Mouse (Mus musculus) CH12.LX (cell line): ENCODE results near the gene Ptprk. TPM values are rescaled to one million over a fixed set of nuclear protein-coding genes. Genes with fewer than 3 reads are reported as not detected.

Source experiments
- DNase-seq: peaks from one replicate; pipeline ENCODE4 v3.0.0-alpha.2; 2013; ENCODE audit errors: extremely low read depth
- H3K27ac ChIP-seq: 2 replicates; pipeline ENCODE4 v1.5.1; 2012; ENCODE audit warnings: low read depth, mild to moderate bottlenecking, control low read depth, moderate library complexity; ENCODE audit not compliant: insufficient read depth
- H3K27me3 ChIP-seq: replicated peaks from 2 replicates; pipeline ENCODE3; 2012; ENCODE audit warnings: inconsistent platforms
- H3K36me3 ChIP-seq, 2 experiments: replicated peaks in 1 of 2; 2 replicates each; pipeline versions ENCODE3 to v1.6.1; 2012; ENCODE audit warnings: inconsistent platforms in 1 of 2, low read length in 1 of 2, mild to moderate bottlenecking in 1 of 2, mixed read lengths in 1 of 2, moderate library complexity in 1 of 2; ENCODE audit not compliant: control insufficient read depth in 1 of 2, insufficient read depth in 1 of 2
- H3K4me1 ChIP-seq, 2 experiments: 2 replicates each; pipeline ENCODE4 v1.6.1; 2012; ENCODE audit warnings: inconsistent platforms in 1 of 2, moderate library complexity in 1 of 2; ENCODE audit not compliant: insufficient read depth in 2 of 2, control insufficient read depth in 1 of 2
- H3K4me2 ChIP-seq: 2 replicates; pipeline ENCODE4 v1.6.1; 2012; ENCODE audit warnings: low read depth, mild to moderate bottlenecking, control low read depth; ENCODE audit not compliant: poor library complexity, insufficient read depth, severe bottlenecking
- H3K4me3 ChIP-seq, 3 experiments: fragments of 150-350 bp in 1 of 3; sonication (generic) in 1 of 3; replicated peaks in 1 of 3; 2 replicates each; pipeline versions ENCODE3 to v1.5.1; 2011 to 2012; ENCODE audit warnings: low read depth in 2 of 3, low read length in 2 of 3, mild to moderate bottlenecking in 2 of 3, moderate library complexity in 2 of 3, control low read depth in 1 of 3, improper control_type of control experiment in 1 of 3, inconsistent platforms in 1 of 3, mixed read lengths in 1 of 3; ENCODE audit not compliant: poor library complexity in 1 of 3
- H3K79me2 ChIP-seq: replicated peaks from 2 replicates; pipeline ENCODE4 v1.6.1; 2012; ENCODE audit warnings: mild to moderate bottlenecking, moderate library complexity; ENCODE audit not compliant: control insufficient read depth, poor library complexity, insufficient read depth, severe bottlenecking; ENCODE audit errors: extremely low read depth
- H3K9ac ChIP-seq: 2 replicates; pipeline ENCODE4 v1.6.1; 2012; ENCODE audit warnings: low read depth, mild to moderate bottlenecking, control low read depth, moderate library complexity; ENCODE audit not compliant: insufficient read depth
- H3K9me3 ChIP-seq: replicated peaks from 2 replicates; pipeline ENCODE3; 2012; ENCODE audit warnings: low read length, inconsistent platforms, mixed read lengths
- BHLHE40 ChIP-seq: IDR thresholded peaks from 2 replicates; pipeline ENCODE4 v1.6.1; 2011; ENCODE audit warnings: mild to moderate bottlenecking, low read depth, low read length, improper control_type of control experiment
- CHD1 ChIP-seq: IDR thresholded peaks from 2 replicates; pipeline ENCODE4 v1.6.1; 2012; ENCODE audit warnings: low read depth, low read length, improper control_type of control experiment, inconsistent platforms
- CHD2 ChIP-seq: IDR thresholded peaks from 2 replicates; pipeline ENCODE4 v1.6.1; 2011; ENCODE audit warnings: low read length, improper control_type of control experiment
- GABPA ChIP-seq: IDR thresholded peaks from 2 replicates; pipeline ENCODE4 v1.6.1; 2012; ENCODE audit warnings: low read depth, low read length, improper control_type of control experiment, inconsistent platforms; ENCODE audit not compliant: insufficient replicate concordance
- IRF4 ChIP-seq: IDR thresholded peaks from 2 replicates; pipeline ENCODE4 v1.6.1; 2014; ENCODE audit warnings: low read depth, mild to moderate bottlenecking, inconsistent platforms, low read length, improper control_type of control experiment
- JUN ChIP-seq: IDR thresholded peaks from 2 replicates; pipeline ENCODE4 v1.6.1; 2011; ENCODE audit warnings: low read depth, mild to moderate bottlenecking, low read length, improper control_type of control experiment, moderate library complexity; ENCODE audit not compliant: insufficient read depth
- JUND ChIP-seq: conservative IDR thresholded peaks from 2 replicates; pipeline ENCODE4 v1.6.1; 2011; ENCODE audit warnings: low read depth, low read length, improper control_type of control experiment
- KAT2A ChIP-seq: IDR thresholded peaks from 2 replicates; pipeline ENCODE4 v1.6.1; 2012; ENCODE audit warnings: low read length, improper control_type of control experiment, inconsistent platforms; ENCODE audit not compliant: insufficient replicate concordance
- MAFK ChIP-seq: IDR thresholded peaks from 2 replicates; pipeline ENCODE4 v1.6.1; 2011; ENCODE audit warnings: low read length, improper control_type of control experiment; ENCODE audit not compliant: insufficient replicate concordance
- MEF2A ChIP-seq: IDR thresholded peaks from 2 replicates; pipeline ENCODE4 v1.6.1; 2014; ENCODE audit warnings: low read depth, mild to moderate bottlenecking, inconsistent platforms, low read length, improper control_type of control experiment, borderline replicate concordance
- MXI1 ChIP-seq: IDR thresholded peaks from 2 replicates; pipeline ENCODE4 v1.6.1; 2011; ENCODE audit warnings: mild to moderate bottlenecking, low read depth, low read length, improper control_type of control experiment
- NRF1 ChIP-seq: IDR thresholded peaks from 2 replicates; pipeline ENCODE4 v1.6.1; 2014; ENCODE audit warnings: low read depth, mild to moderate bottlenecking, inconsistent platforms, low read length, improper control_type of control experiment, moderate library complexity
- PAX5 ChIP-seq: IDR thresholded peaks from 2 replicates; pipeline ENCODE4 v1.6.1; 2012; ENCODE audit warnings: low read length, inconsistent platforms, mixed read lengths
- POLR2A ChIP-seq: IDR thresholded peaks from 2 replicates; pipeline ENCODE4 v1.6.1; 2011; ENCODE audit warnings: low read depth, mild to moderate bottlenecking, improper control_type of control experiment, low read length
- POLR2AphosphoS2 ChIP-seq: IDR thresholded peaks from 2 replicates; pipeline ENCODE4 v1.6.1; 2011; ENCODE audit warnings: low read depth, low read length, improper control_type of control experiment
- RAD21 ChIP-seq: IDR thresholded peaks from 2 replicates; pipeline ENCODE4 v1.6.1; 2011; ENCODE audit warnings: low read depth, mild to moderate bottlenecking, low read length, improper control_type of control experiment, moderate library complexity
- RCOR1 ChIP-seq: conservative IDR thresholded peaks from 2 replicates; pipeline ENCODE4 v1.6.1; 2012; ENCODE audit warnings: low read depth, mild to moderate bottlenecking, inconsistent platforms, low read length, improper control_type of control experiment
- SMC3 ChIP-seq: IDR thresholded peaks from 2 replicates; pipeline ENCODE4 v1.6.1; 2011; ENCODE audit warnings: low read depth, low read length, improper control_type of control experiment
- TBP ChIP-seq: conservative IDR thresholded peaks from 2 replicates; pipeline ENCODE4 v1.6.1; 2011; ENCODE audit warnings: low read depth, low read length, improper control_type of control experiment
- TCF12 ChIP-seq: IDR thresholded peaks from 2 replicates; pipeline ENCODE4 v1.6.1; 2014; ENCODE audit warnings: low read depth, mild to moderate bottlenecking, inconsistent platforms, low read length, improper control_type of control experiment
- USF2 ChIP-seq: conservative IDR thresholded peaks from 2 replicates; pipeline ENCODE4 v1.6.1; 2011; ENCODE audit warnings: low read depth, low read length, improper control_type of control experiment
- ZC3H11A ChIP-seq: IDR thresholded peaks from 2 replicates; pipeline ENCODE4 v1.6.1; 2012; ENCODE audit warnings: low read depth, mild to moderate bottlenecking, inconsistent platforms, low read length, improper control_type of control experiment
- ZKSCAN1 ChIP-seq: IDR thresholded peaks from 2 replicates; pipeline ENCODE4 v1.6.1; 2012; ENCODE audit warnings: low read depth, inconsistent platforms, low read length, improper control_type of control experiment, borderline replicate concordance
- ZMIZ1 ChIP-seq: IDR thresholded peaks from 2 replicates; pipeline ENCODE4 v1.6.1; 2012; ENCODE audit warnings: low read depth, mild to moderate bottlenecking, inconsistent platforms, low read length, improper control_type of control experiment
- dilution Hi-C: fragments of 300-500 bp; cut with MboI; formaldehyde crosslinking; loops from 2 replicates; pipeline ENCODE4 v1.14.3; 2020; ENCODE audit warnings: low sequenced_read_pairs; ENCODE audit not compliant: extremely low pct_unique_long_range_greater_than_20kb, extremely low pct_ligation_motif_present
- in situ Hi-C: fragments of 300-500 bp; cut with MboI; formaldehyde crosslinking; loops from 3 replicates; pipeline ENCODE4 v1.14.3; 2019; ENCODE audit warnings: low sequenced_read_pairs, low pct_ligation_motif_present, low pct_unique_long_range_greater_than_20kb, mixed read lengths
- polyA plus RNA-seq: library from polyadenylated mRNA; unstranded; fragments of >175 nt; gene quantifications from 2 replicates; pipeline ENCODE4 v1.2.1, GENCODE M21; 2012; ENCODE audit warnings: low read depth; ENCODE audit not compliant: insufficient read length
- total RNA-seq, 2 experiments: library from RNA; depleted of rRNA; stranded (reverse); fragments of 300-350 nt in 1 of 2; fragments of >200 nt in 1 of 2; gene quantifications; 2 replicates each; pipeline ENCODE4 v1.2.3; 2012 to 2014

Ptprk gene
- total and polyA plus RNA-seq, 3 experiments, result not detected

- dilution Hi-C loops, result no loop called here
- DNase-seq, result no peak
- Histone ChIP-seq H3K4me2 (no peak overlapping the region), H3K27me3 (no peaks in the 10 kb centered on the region), H3K79me2 (no peaks in the 10 kb centered on the region), H3K4me3 (no peak overlapping the region), H3K9me3 (peaks cover 12% of the 10 kb centered on the region), H3K9ac (no peak overlapping the region), H3K36me3 (no peaks in the 10 kb centered on the region), H3K27ac (no peak overlapping the region), H3K4me1 (no peaks in the 10 kb centered on the region)
- TF ChIP-seq RCOR1 (no peak), POLR2AphosphoS2 (no peak), ZC3H11A (no peak), ZMIZ1 (no peak), ZKSCAN1 (no peak), KAT2A (no peak), MXI1 (no peak), CHD1 (no peak), BHLHE40 (no peak), IRF4 (no peak), JUN (no peak), PAX5 (no peak), GABPA (no peak), CHD2 (no peak), RAD21 (no peak), TBP (no peak), SMC3 (no peak), MEF2A (no peak)
- in situ Hi-C loops, result no loop called here
These were observed 63.8 kb downstream of the Ptprk start for GRCm38 (mm10) chr10:28138399-28138798.

- no peak for TF ChIP-seq KAT2A
- TF ChIP-seq JUN, result no peak
- no peak for TF ChIP-seq NRF1
- TF ChIP-seq MAFK, result no peak
- no peak for TF ChIP-seq PAX5
- TF ChIP-seq TCF12, result no peak
- no peak for TF ChIP-seq JUND
- TF ChIP-seq IRF4, result no peak
- TF ChIP-seq POLR2AphosphoS2, result no peak
- no peak for TF ChIP-seq GABPA
- TF ChIP-seq POLR2A, result no peak
- no peak for TF ChIP-seq USF2
- in situ Hi-C loops (no loop called here), dilution Hi-C loops (no loop called here)
- Histone ChIP-seq H3K9ac (no peak overlapping the region), H3K9me3 (peaks cover 6% of the 10 kb centered on the region), H3K36me3 (no peaks in the 10 kb centered on the region), H3K79me2 (no peaks in the 10 kb centered on the region), H3K27me3 (no peaks in the 10 kb centered on the region), H3K4me3 (no peak overlapping the region), H3K4me2 (no peak overlapping the region), H3K27ac (no peak overlapping the region), H3K4me1 (no peaks in the 10 kb centered on the region)
- DNase-seq, result no peak
These were observed 69.8 kb downstream of the Ptprk start for GRCm38 (mm10) chr10:28144459-28144858.
